Mouse (Mus musculus): ENCODE measurements around the gene Trip6.
"Not testable (repeated sequence)": the region's sequence is repeated elsewhere in the genome, so short reads cannot be mapped to it uniquely, and the experiment has no call there.

Trip6 gene

GRCm38 (mm10) chr5:137299240-137299639, 15.0 kb downstream of the Trip6 start:
- DNase-seq (ENCODE audit: low spot score): no peak

- no peak for DNase-seq (ENCODE audit: low spot score)
Observed at GRCm38 (mm10) chr5:137297126-137297525, 17.1 kb downstream of the Trip6 start.

- no peak for DNase-seq (ENCODE audit: low spot score)
Observed at GRCm38 (mm10) chr5:137295712-137296111, 18.5 kb downstream of the Trip6 start.

GRCm38 (mm10) chr5:137295296-137295695, 18.9 kb downstream of the Trip6 start:
- DNase-seq (ENCODE audit: low spot score): no peak

- no peak for DNase-seq (ENCODE audit: low spot score)
Observed at GRCm38 (mm10) chr5:137294744-137295093, 19.5 kb downstream of the Trip6 start.

- peak; percentile 95 for DNase-seq (ENCODE audit: low spot score)
Observed at GRCm38 (mm10) chr5:137293839-137294743, 20.1 kb downstream of the Trip6 start, which contains the start of gene Ufsp1. Ufsp1 (plus strand) TSS chr5:137294629.

- peak; percentile 85 for DNase-seq (ENCODE audit: low spot score)
Observed at GRCm38 (mm10) chr5:137293282-137293681, 20.9 kb downstream of the Trip6 start.

GRCm38 (mm10) chr5:137291381-137291926, 22.8 kb downstream of the Trip6 start:
- no peak for DNase-seq (ENCODE audit: low spot score)

GRCm38 (mm10) chr5:137290677-137291076, 23.5 kb downstream of the Trip6 start:
- peak; percentile 81 for DNase-seq (ENCODE audit: low spot score)

- no peak for DNase-seq (ENCODE audit: low spot score)
Observed at GRCm38 (mm10) chr5:137289591-137290365, 24.4 kb downstream of the Trip6 start.

- peak; percentile 67 for DNase-seq (ENCODE audit: low spot score)
Observed at GRCm38 (mm10) chr5:137288999-137289470, 25.2 kb downstream of the Trip6 start.

- no peak for DNase-seq (ENCODE audit: low spot score)
Observed at GRCm38 (mm10) chr5:137287953-137288743, 26.1 kb downstream of the Trip6 start.

- DNase-seq (ENCODE audit: low spot score): no peak
Observed at GRCm38 (mm10) chr5:137287032-137287952, 26.9 kb downstream of the Trip6 start, which contains the start of gene Ache. Ache (plus strand) TSS chr5:137287519.

GRCm38 (mm10) chr5:137286655-137287031, 27.6 kb downstream of the Trip6 start:
- peak; percentile 95 for DNase-seq (ENCODE audit: low spot score)

GRCm38 (mm10) chr5:137285986-137286385, 28.2 kb downstream of the Trip6 start:
- no peak for DNase-seq (ENCODE audit: low spot score)

GRCm38 (mm10) chr5:137285045-137285444, 29.2 kb downstream of the Trip6 start:
- DNase-seq (ENCODE audit: low spot score): peak; percentile 84

GRCm38 (mm10) chr5:137284411-137284810, 29.8 kb downstream of the Trip6 start:
- DNase-seq (ENCODE audit: low spot score): not testable (repeated sequence)

- peak; percentile 66 for DNase-seq (ENCODE audit: low spot score)
Observed at GRCm38 (mm10) chr5:137277360-137278342, 36.6 kb downstream of the Trip6 start.

Measured in testis, postnatal 10 days (tissue).